ENCODE assay signal across 8 mouse cellular contexts in genomic region chr7:114116711-114117351, GRCm38 (mm10). TPM values are rescaled to one million over a fixed set of nuclear protein-coding genes. Genes with fewer than 3 reads are reported as not detected.
DNase-seq lines count a peak whose midpoint lies in the region; ATAC-seq and TF ChIP-seq lines count a peak whose summit lies in the region.

No protein-coding gene starts in this region.

- WGBS in intestine, embryonic 14.5 days, result under 1% methylated on average over 59 of the region's 74 CpGs
- under 1% methylated on average over 60 of the region's 74 CpGs for WGBS in liver, embryonic 16.5 days (ENCODE audit: insufficient replicate concordance)
- 0% methylated on average over 65 of the region's 74 CpGs for WGBS in neural tube, embryonic 13.5 days

- peak overlapping the region; percentile 87 for H3K27ac ChIP-seq in left cerebral cortex, adult 2 months
- H3K27ac ChIP-seq in intestine, embryonic 14.5 days (ENCODE audit: low read depth), result peak overlapping the region; percentile 97
- H3K27ac ChIP-seq in liver, embryonic 16.5 days (ENCODE audit: low read length), result peak overlapping the region; percentile 50
- H3K27ac ChIP-seq in neural tube, embryonic 13.5 days (replicated peaks), result peak overlapping the region; percentile 91

- no peak; the same call in 1 of the 2 replicates for TF ChIP-seq CTCF in left cerebral cortex, adult 2 months (IDR thresholded peaks at IDR 0.05)

- peak overlapping the region; percentile 86 for H3K4me3 ChIP-seq in left cerebral cortex, adult 2 months
- H3K4me3 ChIP-seq in intestine, embryonic 14.5 days (ENCODE audit: low read depth, low read length), result peak overlapping the region; percentile 74
- H3K4me3 ChIP-seq in liver, embryonic 16.5 days (ENCODE audit: low read depth, low read length), result peak overlapping the region; percentile 66
- peak overlapping the region; percentile 76 for H3K4me3 ChIP-seq in neural tube, embryonic 13.5 days

- H3K27me3 ChIP-seq in intestine, embryonic 14.5 days (replicated peaks; ENCODE audit: control insufficient read depth, insufficient read depth, low read length), result no peaks in the 10 kb centered on the region
- H3K27me3 ChIP-seq in liver, embryonic 16.5 days (ENCODE audit: control insufficient read depth, insufficient read depth, low read depth, low read length), result peaks cover 29% of the 10 kb centered on the region
- peaks cover 18% of the 10 kb centered on the region; the same call in 1 of the 2 replicates for H3K27me3 ChIP-seq in neural tube, embryonic 13.5 days

- no peaks in the 10 kb centered on the region for H3K9me3 ChIP-seq in intestine, embryonic 14.5 days (ENCODE audit: control insufficient read depth, low read length)
- no peaks in the 10 kb centered on the region for H3K9me3 ChIP-seq in liver, embryonic 16.5 days (replicated peaks; ENCODE audit: control insufficient read depth, low read length)
- no peaks in the 10 kb centered on the region for H3K9me3 ChIP-seq in neural tube, embryonic 13.5 days

- DNase-seq in left cerebral cortex, adult 2 months (ENCODE audit: extremely low spot score in 1 of 2, low spot score in 2 of 2), result peak; percentile 39 to 42
- DNase-seq in left cerebral cortex, postnatal 14 days (ENCODE audit: low spot score in 2 of 2), result no peak
- peak; percentile 24 to 39 for DNase-seq in cerebellum, postnatal 4 days (ENCODE audit: low spot score in 2 of 2)
- DNase-seq in gastrocnemius, postnatal 4 days (ENCODE audit: low spot score in 2 of 2), result peak; percentile 31 to 70
- DNase-seq in intestine, embryonic 14.5 days (ENCODE audit: low spot score), result peak; percentile 86
- DNase-seq in thymus, adult 18-20 months, result peak; percentile 45 to 49

- H3K36me3 ChIP-seq in intestine, embryonic 14.5 days (ENCODE audit: control insufficient read depth, insufficient read depth, low read length), result no peaks in the 10 kb centered on the region
- H3K36me3 ChIP-seq in liver, embryonic 16.5 days (ENCODE audit: control insufficient read depth, insufficient read depth), result no peaks in the 10 kb centered on the region
- H3K36me3 ChIP-seq in neural tube, embryonic 13.5 days, result no peaks in the 10 kb centered on the region

- ATAC-seq in intestine, embryonic 14.5 days (replicated peaks; ENCODE audit: low FRiP score, low TSS enrichment, low read depth), result peak; percentile 79
- ATAC-seq in liver, embryonic 16.5 days (ENCODE audit: low read depth), result peak; percentile 70
- peak; percentile 80 for ATAC-seq in neural tube, embryonic 13.5 days (ENCODE audit: low read depth)

- peak overlapping the region; percentile 80 for H3K9ac ChIP-seq in intestine, embryonic 14.5 days (ENCODE audit: low read length)
- H3K9ac ChIP-seq in liver, embryonic 16.5 days (ENCODE audit: low read depth, low read length), result peak overlapping the region; percentile 57
- H3K9ac ChIP-seq in neural tube, embryonic 13.5 days, result peak overlapping the region; percentile 88

- intact Hi-C loops in left cerebral cortex, adult 2 months (cut with DNase I), result loop anchor here (5.0 kb wide), 3 partner anchors 50 to 95 kb away; no protein-coding TSS in a partner anchor
- intact Hi-C loops in left cerebral cortex, postnatal 14 days (cut with DNase I), result loop anchor here (2.0 to 10.0 kb wide), 3 partner anchors 16 to 85 kb away; no protein-coding TSS in a partner anchor

- peaks cover 8% of the 10 kb centered on the region for H3K4me1 ChIP-seq in intestine, embryonic 14.5 days (replicated peaks; ENCODE audit: control insufficient read depth, insufficient read depth, low read length)
- peaks cover 3% of the 10 kb centered on the region; the same call in 1 of the 2 replicates for H3K4me1 ChIP-seq in liver, embryonic 16.5 days (ENCODE audit: control insufficient read depth, low read depth, low read length)
- H3K4me1 ChIP-seq in neural tube, embryonic 13.5 days (replicated peaks), result peaks cover 27% of the 10 kb centered on the region

- peak overlapping the region; percentile 77 for H3K4me2 ChIP-seq in intestine, embryonic 14.5 days (ENCODE audit: low read length)
- peak overlapping the region; percentile 60 for H3K4me2 ChIP-seq in liver, embryonic 16.5 days (ENCODE audit: low read depth, low read length)
- peak overlapping the region; percentile 82 for H3K4me2 ChIP-seq in neural tube, embryonic 13.5 days

RNA-seq across cellular contexts. Expression of gene Rras2, which starts 0.8 kb away (rescaled TPM):
- total RNA-seq in left cerebral cortex, adult 2 months (2021), result 10 to 100 TPM; 16.4 to 20.8 TPM
- total RNA-seq in left cerebral cortex, postnatal 14 days (2021), result 10 to 100 TPM; 43.2 to 47.3 TPM
- total RNA-seq in gastrocnemius, postnatal 4 days (2021), result 10 to 100 TPM; 35.9 to 36.5 TPM
- 31.1 and 31.9 TPM in 2 replicates for polyA plus RNA-seq in intestine, embryonic 14.5 days (2014; fragmentation: Nextera tagmentation; extraction: Ambion mirVana)
- polyA plus RNA-seq in liver, embryonic 16.5 days (2015; fragmentation: Nextera tagmentation; extraction: Ambion mirVana), result 5.9 and 6.8 TPM in 2 replicates
- polyA plus RNA-seq in neural tube, embryonic 13.5 days (2015; fragmentation: Nextera tagmentation; extraction: Ambion mirVana), result 17.7 TPM in 2 replicates

Comparison
In these comparisons a context has a peak if more than half of its experiments do, and no peak if none do; other contexts are left out.
1. DNase-seq: peak in left cerebral cortex, adult 2 months (2 of 2), cerebellum, postnatal 4 days (2 of 2), gastrocnemius, postnatal 4 days (2 of 2), intestine, embryonic 14.5 days (single experiment) and thymus, adult 18-20 months (2 of 2); none in left cerebral cortex, postnatal 14 days (0 of 2).
2. Peak in every context shown above with its lines, with median percentiles within 50 percentile points of each other: H3K27ac ChIP-seq, H3K4me3 ChIP-seq, ATAC-seq, H3K4me2 ChIP-seq and H3K9ac ChIP-seq.